Mouse (Mus musculus) layer of hippocampus, adult 11-12 months (tissue): ENCODE results near the gene Agrn.
A peak's percentile ranks its signal among the peaks of the same experiment; 100 is the strongest.

Experiments used
- DNase-seq: peaks from one replicate; pipeline ENCODE4 v3.0.0; 2022; ENCODE audit warnings: low spot score

The Agrn gene

GRCm38 (mm10) chr4:156202462-156202893 is 5.2 kb upstream of the Agrn start:
- DNase-seq: no peak

- no peak for DNase-seq
These were observed 3.6 kb upstream of the Agrn start, which contains the start of gene Isg15 for GRCm38 (mm10) chr4:156200623-156201475. Gene Isg15 (minus strand): TSS chr4:156200818.

GRCm38 (mm10) chr4:156197829-156198205 is 529 bp upstream of the Agrn start:
- DNase-seq: peak; percentile 83

GRCm38 (mm10) chr4:156195927-156196870 is 1.1 kb downstream of the Agrn start:
- DNase-seq: no peak

- no peak for DNase-seq
These were observed 2.9 kb downstream of the Agrn start for GRCm38 (mm10) chr4:156194346-156194745.

- DNase-seq: no peak
These were observed 3.4 kb downstream of the Agrn start for GRCm38 (mm10) chr4:156193906-156194305.

GRCm38 (mm10) chr4:156193200-156193590 is 4.1 kb downstream of the Agrn start:
- DNase-seq: no peak

GRCm38 (mm10) chr4:156192421-156193199 is 4.7 kb downstream of the Agrn start:
- DNase-seq: no peak

- DNase-seq: peak; percentile 57
These were observed 8.4 kb downstream of the Agrn start for GRCm38 (mm10) chr4:156188811-156189323.

GRCm38 (mm10) chr4:156188162-156188810 is 9.0 kb downstream of the Agrn start:
- no peak for DNase-seq

GRCm38 (mm10) chr4:156185950-156186850 is 11.1 kb downstream of the Agrn start:
- peak; percentile 48 for DNase-seq

GRCm38 (mm10) chr4:156185456-156185949 is 11.8 kb downstream of the Agrn start:
- DNase-seq: no peak

- DNase-seq: no peak
These were observed 12.9 kb downstream of the Agrn start for GRCm38 (mm10) chr4:156184291-156184954.

- no peak for DNase-seq
These were observed 13.5 kb downstream of the Agrn start for GRCm38 (mm10) chr4:156183747-156184146.

- no peak for DNase-seq
These were observed 19.7 kb downstream of the Agrn start for GRCm38 (mm10) chr4:156177630-156178029.

- DNase-seq: no peak
These were observed 25.5 kb downstream of the Agrn start for GRCm38 (mm10) chr4:156171828-156172227.

GRCm38 (mm10) chr4:156169129-156169528 is 28.2 kb downstream of the Agrn start:
- no peak for DNase-seq

GRCm38 (mm10) chr4:156168611-156169010 is 28.7 kb downstream of the Agrn start:
- DNase-seq: no peak

- no peak for DNase-seq
These were observed 30.8 kb downstream of the Agrn start for GRCm38 (mm10) chr4:156166477-156166876.
